Mouse (Mus musculus): ENCODE results near the gene Clrn2. TPM values are rescaled to one million over a fixed set of nuclear protein-coding genes. Genes with fewer than 3 reads are reported as not detected.

The Clrn2 gene
- not detected for polyA plus RNA-seq (2014; fragmentation: Illumina TruSeq; extraction: RNeasy Lipid Tissue Mini Kit (QIAGEN cat#74804); ENCODE audit: low read depth, low replicate concordance)

DNA sequence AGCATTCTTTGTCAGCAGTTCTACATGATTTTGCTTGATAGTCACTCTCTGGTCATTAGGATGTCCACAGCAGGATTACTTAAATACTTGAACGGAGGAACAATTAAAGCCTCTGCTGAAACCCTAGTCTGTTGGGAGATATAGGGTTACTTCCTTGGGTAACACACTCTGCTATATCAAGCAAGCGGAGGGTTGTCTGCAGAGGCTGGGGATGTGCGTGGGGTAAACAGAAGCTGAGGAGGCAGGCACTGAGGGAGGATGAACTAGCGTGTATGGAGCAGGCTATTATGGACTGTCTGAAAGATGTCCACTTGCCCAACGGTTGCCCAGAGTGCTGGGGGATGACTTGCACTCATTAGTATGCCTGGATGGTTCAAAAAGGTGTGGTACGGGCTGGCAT is at the start of gene Clrn2:
TSS of gene Clrn2 (plus strand) at position 301 of the 400 bp plus-strand sequence.

DNA sequence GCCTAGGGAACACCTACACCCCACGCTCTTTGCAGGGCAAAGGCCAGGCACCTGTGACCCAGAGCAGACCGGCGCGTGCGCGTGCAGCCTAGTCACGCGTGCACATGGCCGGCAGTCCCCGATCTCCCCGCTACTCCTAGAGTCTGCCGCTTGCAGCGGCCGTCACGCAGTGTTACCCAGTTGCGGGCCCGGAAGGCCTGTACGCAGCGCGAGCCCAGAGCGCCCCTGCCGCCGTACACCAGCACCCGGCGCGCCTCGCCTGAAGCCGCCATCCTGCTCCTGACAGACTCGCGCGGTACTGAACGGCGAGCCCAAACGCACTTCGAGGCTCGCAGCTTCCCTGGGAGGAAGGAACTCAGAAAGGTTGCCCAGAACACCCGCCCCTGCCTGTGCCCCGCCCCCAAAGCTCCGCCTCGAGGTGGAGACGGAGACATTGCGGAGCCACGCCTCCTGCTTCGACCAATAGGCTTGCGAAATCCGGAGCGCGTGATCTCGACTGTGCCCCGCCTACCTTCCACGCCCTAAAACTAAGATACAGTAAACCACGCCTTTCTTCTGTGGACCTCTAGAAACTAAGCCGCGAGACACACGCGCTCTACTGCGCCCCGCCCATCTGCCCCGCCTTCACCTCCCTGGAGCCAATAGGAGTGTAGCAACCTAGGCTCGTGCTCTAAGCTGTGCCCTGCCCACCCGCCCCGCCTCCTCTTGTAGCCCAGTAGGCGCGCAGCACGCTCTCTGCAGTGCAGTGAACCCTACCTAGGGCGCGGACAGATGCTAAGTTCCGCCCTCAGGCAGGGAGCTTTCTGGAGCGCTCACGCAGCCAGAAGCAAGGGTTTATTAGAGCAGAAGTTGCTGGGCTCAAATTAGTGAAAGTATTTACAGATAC is 3.5 kb upstream of the Clrn2 start, which contains the start of gene Qdpr:
TSS of gene Qdpr (minus strand) at position 406 of the 886 bp plus-strand sequence.

DNA sequence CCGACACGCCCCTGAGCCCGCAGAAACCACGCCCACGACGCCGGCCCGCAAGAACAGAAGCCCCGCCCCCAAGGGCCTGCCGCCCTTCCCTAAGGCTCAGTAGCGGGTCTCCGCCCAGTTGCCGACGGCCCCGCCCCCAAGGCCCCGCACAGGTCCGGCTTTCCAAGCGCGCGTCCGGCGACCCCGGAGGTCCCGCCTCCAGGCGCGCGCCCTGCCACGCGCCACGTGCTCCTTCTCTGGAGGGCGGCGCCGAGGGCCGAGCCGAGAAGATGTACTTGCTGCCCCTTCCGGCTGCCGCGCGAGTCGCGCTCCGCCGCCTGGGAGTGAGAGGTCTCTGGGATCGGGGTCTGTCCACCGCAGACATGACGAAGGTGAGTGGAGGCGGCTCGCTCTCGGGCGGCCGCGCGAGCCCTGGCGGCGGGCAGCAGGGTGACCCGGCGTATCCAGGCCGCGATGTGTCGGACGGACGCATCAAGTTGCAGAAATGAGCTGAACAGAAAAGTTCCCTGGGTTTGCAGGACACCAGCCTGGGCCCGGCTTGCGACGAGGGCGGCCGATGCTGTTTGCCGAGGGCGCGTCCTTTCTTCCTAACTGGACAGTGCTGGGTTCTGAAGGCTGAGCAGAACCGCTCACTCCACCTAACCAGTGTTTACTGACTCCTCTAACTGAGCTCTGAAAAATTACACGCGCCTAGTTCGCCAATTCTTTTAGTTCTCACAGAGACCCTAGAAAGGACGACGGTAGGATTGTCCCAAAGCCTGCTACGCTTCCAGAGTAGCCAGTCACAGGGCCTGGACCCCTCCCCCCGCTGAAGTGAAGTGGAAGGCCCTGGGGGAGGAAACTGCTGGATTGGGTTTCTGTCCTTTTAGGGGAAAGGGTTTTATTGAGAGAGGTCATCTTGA is 39.9 kb downstream of the Clrn2 start, which contains the start of gene Lap3:
TSS of gene Lap3 (plus strand) at position 184 of the 902 bp plus-strand sequence.

Other genes starting within 250 kb of the Clrn2 start
- gene Qdpr, start 3.5 kb upstream of the Clrn2 start, polyA plus RNA-seq (2014; fragmentation: Illumina TruSeq; extraction: RNeasy Lipid Tissue Mini Kit (QIAGEN cat#74804); ENCODE audit: low read depth, low replicate concordance) = 27.4 TPM
- 44.9 TPM for gene Lap3, start 39.6 kb downstream of the Clrn2 start, polyA plus RNA-seq (2014; fragmentation: Illumina TruSeq; extraction: RNeasy Lipid Tissue Mini Kit (QIAGEN cat#74804); ENCODE audit: low read depth, low replicate concordance)
- gene Med28, start 66.5 kb downstream of the Clrn2 start, polyA plus RNA-seq (2014; fragmentation: Illumina TruSeq; extraction: RNeasy Lipid Tissue Mini Kit (QIAGEN cat#74804); ENCODE audit: low read depth, low replicate concordance) = 122 TPM
- gene Fam184b, start 185.9 kb downstream of the Clrn2 start, polyA plus RNA-seq (2014; fragmentation: Illumina TruSeq; extraction: RNeasy Lipid Tissue Mini Kit (QIAGEN cat#74804); ENCODE audit: low read depth, low replicate concordance) = 0.66 TPM
- gene Ncapg, start 216.2 kb downstream of the Clrn2 start, polyA plus RNA-seq (2014; fragmentation: Illumina TruSeq; extraction: RNeasy Lipid Tissue Mini Kit (QIAGEN cat#74804); ENCODE audit: low read depth, low replicate concordance) = 101 TPM